Mouse (Mus musculus) skeletal muscle tissue, adult 2 months (tissue): ENCODE results near the gene Myo1d.
"Not testable (repeated sequence)": the region's sequence is repeated elsewhere in the genome, so short reads cannot be mapped to it uniquely, and the experiment has no call there.

Source experiments
- DNase-seq: peaks from one replicate; pipeline ENCODE4 v3.0.0-alpha.2; 2012; ENCODE audit warnings: low read depth, low spot score

The Myo1d gene

GRCm38 (mm10) chr11:80481409-80482050, 298.3 kb downstream of the Myo1d start:
- no peak for DNase-seq

DNA sequence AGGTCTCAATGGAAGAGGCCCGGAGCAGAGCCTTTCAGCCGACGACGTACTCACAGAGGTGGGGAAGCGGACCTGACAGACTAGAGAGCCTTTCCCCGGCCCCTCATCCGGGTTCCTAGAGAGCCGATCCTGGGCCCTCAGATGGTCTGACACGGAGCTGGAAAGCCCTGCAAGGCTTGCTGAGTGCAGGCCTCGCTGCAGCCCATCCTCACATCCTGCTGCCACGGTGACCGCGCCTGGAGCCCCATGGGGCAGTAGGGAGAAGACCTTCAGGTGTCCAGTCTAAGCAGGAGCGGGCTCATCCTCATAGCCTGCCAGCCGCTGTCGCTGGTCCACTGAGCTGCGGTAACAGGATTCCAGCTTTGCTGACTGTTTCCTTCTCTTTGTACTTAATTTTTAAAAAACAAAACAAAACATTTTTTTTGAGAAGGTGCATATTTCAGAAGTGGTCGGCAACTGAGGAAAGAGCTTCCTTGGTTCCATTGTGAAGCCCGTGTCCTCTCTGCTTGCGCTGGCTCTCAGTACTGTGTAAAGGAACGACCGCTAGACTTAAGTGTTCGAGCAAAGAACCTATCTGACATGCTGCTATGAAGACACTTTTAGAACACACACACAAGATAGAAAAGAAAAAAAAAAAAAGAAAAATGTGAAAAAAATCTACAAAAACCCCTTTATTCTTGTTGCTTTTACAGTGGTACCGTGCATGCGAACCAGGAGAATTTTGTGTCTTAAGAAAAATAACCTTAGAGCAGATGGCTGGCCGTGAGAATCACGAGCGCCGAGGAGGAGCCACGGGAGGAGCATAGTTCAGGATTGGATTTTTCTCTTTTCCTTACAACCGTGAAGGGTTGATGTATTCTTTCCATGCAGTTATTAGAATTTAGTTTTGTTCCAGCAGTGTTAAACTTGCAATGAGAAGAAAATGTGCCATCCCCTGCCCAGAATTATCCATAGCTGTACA, 299.6 kb downstream of the Myo1d start:
- no peak for DNase-seq

GRCm38 (mm10) chr11:80479425-80479824, 300.4 kb downstream of the Myo1d start:
- no peak for DNase-seq

- no peak for DNase-seq
Measured at GRCm38 (mm10) chr11:80478694-80479412, 301.0 kb downstream of the Myo1d start.

GRCm38 (mm10) chr11:80477341-80478199, 302.3 kb downstream of the Myo1d start:
- DNase-seq: no peak

GRCm38 (mm10) chr11:80476222-80477189, 303.3 kb downstream of the Myo1d start, which contains the start of gene Cdk5r1:
TSS of gene Cdk5r1 (plus strand) at chr11:80477023.
- peak; percentile 59 for DNase-seq

DNA sequence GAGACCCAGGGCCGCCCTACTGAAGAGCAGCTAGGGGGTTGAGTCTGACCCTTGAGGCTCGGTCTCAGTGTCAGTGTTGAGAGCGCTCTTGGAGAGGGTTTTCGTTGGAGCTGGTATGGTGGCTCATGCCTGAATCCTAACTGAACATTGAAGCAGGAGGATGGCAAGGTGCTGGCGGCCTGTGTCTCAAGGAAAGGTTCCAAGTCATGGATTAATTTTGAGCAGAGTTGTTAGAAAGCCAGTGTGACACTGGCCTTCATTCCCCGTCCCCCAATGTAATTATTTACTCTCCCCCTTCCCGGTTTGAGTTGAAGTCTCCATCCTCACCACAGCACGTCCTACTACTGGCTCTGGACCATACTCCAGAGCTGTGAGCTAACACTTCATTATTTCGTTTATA, 304.3 kb downstream of the Myo1d start:
- no peak for DNase-seq

- DNase-seq: no peak
Measured at GRCm38 (mm10) chr11:80474846-80475245, 305.0 kb downstream of the Myo1d start.

DNA sequence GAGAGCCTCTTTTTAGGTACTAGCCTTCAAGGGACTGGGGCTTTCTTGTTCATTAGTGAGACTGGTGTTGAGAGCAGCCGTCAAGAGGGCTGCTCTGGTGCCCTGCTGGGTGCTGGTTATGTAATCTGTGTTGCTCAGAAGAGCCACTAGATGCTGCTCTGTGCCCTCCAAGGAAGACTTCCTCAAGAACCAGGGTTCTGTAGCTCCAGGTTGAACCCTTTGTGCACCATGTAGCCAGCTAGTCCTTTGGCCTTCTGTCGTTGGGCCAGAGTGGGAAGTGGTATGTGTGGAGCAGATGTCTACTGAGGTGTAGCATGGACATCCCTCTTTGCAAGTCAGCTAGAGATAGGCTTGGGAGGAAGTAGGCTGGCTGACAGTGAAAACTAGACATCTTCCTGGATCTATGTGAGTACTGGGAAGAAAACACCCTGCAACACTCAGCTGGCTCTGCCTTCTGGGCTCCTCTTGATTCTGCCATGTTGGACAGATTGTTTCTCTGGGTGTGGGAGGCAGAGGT, 305.6 kb downstream of the Myo1d start:
- DNase-seq: no peak

GRCm38 (mm10) chr11:80471836-80472605, 307.8 kb downstream of the Myo1d start:
- no peak for DNase-seq

DNA sequence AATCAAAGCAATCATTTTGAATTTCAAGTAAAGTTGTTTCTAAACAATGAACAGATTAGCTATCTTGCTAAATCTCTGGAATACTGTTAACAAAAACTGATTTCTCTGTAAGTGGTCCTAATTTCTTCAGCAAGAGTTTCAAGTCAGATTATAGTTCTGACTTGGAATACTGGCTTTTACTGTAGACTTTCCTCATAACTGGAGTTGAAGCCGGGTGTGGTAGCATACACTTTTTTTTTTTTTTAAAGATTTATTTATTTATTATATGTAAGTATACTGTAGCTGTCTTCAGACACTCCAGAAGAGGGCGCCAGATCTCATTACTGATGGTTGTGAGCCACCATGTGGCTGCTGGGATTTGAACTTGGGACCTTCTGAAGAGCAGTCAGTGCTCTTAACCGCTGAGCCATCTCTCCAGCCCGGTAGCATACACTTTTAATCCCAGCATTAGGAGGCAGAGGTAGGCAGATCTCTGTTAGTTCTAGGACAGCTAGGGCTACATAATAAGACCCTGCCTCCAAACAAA, 316.2 kb downstream of the Myo1d start:
- DNase-seq: not testable (repeated sequence)

GRCm38 (mm10) chr11:80453198-80453597, 326.6 kb downstream of the Myo1d start:
- no peak for DNase-seq

GRCm38 (mm10) chr11:80452242-80452641, 327.6 kb downstream of the Myo1d start:
- no peak for DNase-seq

GRCm38 (mm10) chr11:80449859-80450258, 330.0 kb downstream of the Myo1d start:
- no peak for DNase-seq

- DNase-seq: no peak
Measured at GRCm38 (mm10) chr11:80446916-80447315, 332.9 kb downstream of the Myo1d start.
